Mouse (Mus musculus): ENCODE results near the gene Wbp11.

Gene Wbp11

GRCm38 (mm10) chr6:136827881-136828561 lies at the start of gene Wbp11:
Gene Wbp11 (minus strand): TSS chr6:136828233.
- peak; percentile 90 to 94 for DNase-seq (ENCODE audit: low spot score in 2 of 2)

GRCm38 (mm10) chr6:136875670-136876069 lies 47.6 kb upstream of the Wbp11 start, which contains the start of gene Mgp:
Gene Mgp (minus strand): TSS chr6:136875823.
- no peak for DNase-seq (ENCODE audit: low spot score in 2 of 2)

GRCm38 (mm10) chr6:136874599-136874998 lies 46.6 kb upstream of the Wbp11 start:
- no peak for DNase-seq (ENCODE audit: low spot score in 2 of 2)

GRCm38 (mm10) chr6:136868921-136869320 lies 40.9 kb upstream of the Wbp11 start:
- no peak for DNase-seq (ENCODE audit: low spot score in 2 of 2)

- DNase-seq (ENCODE audit: low spot score in 2 of 2), result no peak
These were observed 38.1 kb upstream of the Wbp11 start for GRCm38 (mm10) chr6:136866150-136866549.

GRCm38 (mm10) chr6:136865360-136865759 lies 37.3 kb upstream of the Wbp11 start:
- DNase-seq (ENCODE audit: low spot score in 2 of 2), result no peak

- peak in 1 of 2 experiments; percentile 53 for DNase-seq (ENCODE audit: low spot score in 2 of 2)
These were observed 33.0 kb upstream of the Wbp11 start for GRCm38 (mm10) chr6:136861020-136861419.

GRCm38 (mm10) chr6:136858420-136858819 lies 30.4 kb upstream of the Wbp11 start:
- no peak for DNase-seq (ENCODE audit: low spot score in 2 of 2)

GRCm38 (mm10) chr6:136857873-136858260 lies 29.8 kb upstream of the Wbp11 start:
- no peak for DNase-seq (ENCODE audit: low spot score in 2 of 2)

GRCm38 (mm10) chr6:136857186-136857872 lies 29.3 kb upstream of the Wbp11 start, which contains the start of gene Art4:
Gene Art4 (minus strand): TSS chr6:136857733.
- peak; percentile 62 to 68 for DNase-seq (ENCODE audit: low spot score in 2 of 2)

GRCm38 (mm10) chr6:136856071-136856636 lies 28.1 kb upstream of the Wbp11 start:
- peak; percentile 50 to 58 for DNase-seq (ENCODE audit: low spot score in 2 of 2)

- no peak for DNase-seq (ENCODE audit: low spot score in 2 of 2)
These were observed 27.1 kb upstream of the Wbp11 start for GRCm38 (mm10) chr6:136855183-136855582.

GRCm38 (mm10) chr6:136854361-136854781 lies 26.3 kb upstream of the Wbp11 start:
- peak; percentile 66 to 71 for DNase-seq (ENCODE audit: low spot score in 2 of 2)

- DNase-seq (ENCODE audit: low spot score in 2 of 2), result no peak
These were observed 24.7 kb upstream of the Wbp11 start for GRCm38 (mm10) chr6:136852762-136853161.

GRCm38 (mm10) chr6:136852348-136852747 lies 24.3 kb upstream of the Wbp11 start:
- DNase-seq (ENCODE audit: low spot score in 2 of 2), result no peak

GRCm38 (mm10) chr6:136850267-136850666 lies 22.2 kb upstream of the Wbp11 start:
- DNase-seq (ENCODE audit: low spot score in 2 of 2), result no peak

GRCm38 (mm10) chr6:136848971-136849370 lies 20.9 kb upstream of the Wbp11 start:
- DNase-seq (ENCODE audit: low spot score in 2 of 2), result no peak

- DNase-seq (ENCODE audit: low spot score in 2 of 2), result no peak
These were observed 20.4 kb upstream of the Wbp11 start for GRCm38 (mm10) chr6:136848399-136848798.

GRCm38 (mm10) chr6:136847790-136848189 lies 19.8 kb upstream of the Wbp11 start:
- DNase-seq (ENCODE audit: low spot score in 2 of 2), result peak in 1 of 2 experiments; percentile 60

- no peak for DNase-seq (ENCODE audit: low spot score in 2 of 2)
These were observed 19.2 kb upstream of the Wbp11 start for GRCm38 (mm10) chr6:136847267-136847666.

GRCm38 (mm10) chr6:136845706-136846480 lies 17.9 kb upstream of the Wbp11 start:
- no peak for DNase-seq (ENCODE audit: low spot score in 2 of 2)

- no peak for DNase-seq (ENCODE audit: low spot score in 2 of 2)
These were observed 16.9 kb upstream of the Wbp11 start for GRCm38 (mm10) chr6:136844903-136845302.
